Mouse (Mus musculus): ENCODE data around the gene Fah. TPM values are rescaled to one million over a fixed set of nuclear protein-coding genes. Genes with fewer than 3 reads are reported as not detected.

The Fah gene
- total RNA-seq, 1 experiment = 10.3 TPM

GRCm38 (mm10) chr7:84646256-84646655 lies 39.7 kb upstream of the Fah start:
- no peaks in the 10 kb centered on the region for H3K9me3 ChIP-seq (ENCODE audit: control insufficient read depth, insufficient read depth, low read depth, low read length)
- no peak overlapping the region for H3K27ac ChIP-seq (ENCODE audit: insufficient read depth, low read depth, low read length, poor library complexity, severe bottlenecking)
- DNase-seq (ENCODE audit: low read depth, low spot score) = no peak
- no peak overlapping the region for H3K4me3 ChIP-seq (ENCODE audit: insufficient read depth in 1 of 2, low read depth in 1 of 2, low read length in 2 of 2, poor library complexity in 1 of 2, severe bottlenecking in 1 of 2)
- no peaks in the 10 kb centered on the region for H3K4me1 ChIP-seq (ENCODE audit: control insufficient read depth in 2 of 2, insufficient read depth in 2 of 2, low read length in 2 of 2, poor library complexity in 1 of 2)
- in situ Hi-C loops (cut with MboI; ENCODE audit: low sequenced_read_pairs in 2 of 2, unreplicated experiment in 2 of 2) = no loop called here
- no peak overlapping the region for H3K9ac ChIP-seq (ENCODE audit: insufficient read depth, low read depth, low read length, poor library complexity, severe bottlenecking)
- H3K36me3 ChIP-seq (ENCODE audit: control insufficient read depth, insufficient read depth, low read length, poor library complexity, severe bottlenecking) = no peaks in the 10 kb centered on the region
- no peak for TF ChIP-seq MAFK (IDR thresholded peaks at IDR 0.05; ENCODE audit: insufficient read depth, low read depth, low read length)
- no peak for TF ChIP-seq ZC3H11A (IDR thresholded peaks at IDR 0.05; ENCODE audit: borderline replicate concordance, low read depth, low read length)
- TF ChIP-seq HCFC1 (IDR thresholded peaks at IDR 0.05; ENCODE audit: borderline replicate concordance, insufficient read depth, low read length) = no peak
- TF ChIP-seq ZNF384 (IDR thresholded peaks at IDR 0.05; ENCODE audit: low read depth, low read length) = no peak
- TF ChIP-seq CHD2 (IDR thresholded peaks at IDR 0.05; ENCODE audit: low read depth, low read length) = no peak

DNA sequence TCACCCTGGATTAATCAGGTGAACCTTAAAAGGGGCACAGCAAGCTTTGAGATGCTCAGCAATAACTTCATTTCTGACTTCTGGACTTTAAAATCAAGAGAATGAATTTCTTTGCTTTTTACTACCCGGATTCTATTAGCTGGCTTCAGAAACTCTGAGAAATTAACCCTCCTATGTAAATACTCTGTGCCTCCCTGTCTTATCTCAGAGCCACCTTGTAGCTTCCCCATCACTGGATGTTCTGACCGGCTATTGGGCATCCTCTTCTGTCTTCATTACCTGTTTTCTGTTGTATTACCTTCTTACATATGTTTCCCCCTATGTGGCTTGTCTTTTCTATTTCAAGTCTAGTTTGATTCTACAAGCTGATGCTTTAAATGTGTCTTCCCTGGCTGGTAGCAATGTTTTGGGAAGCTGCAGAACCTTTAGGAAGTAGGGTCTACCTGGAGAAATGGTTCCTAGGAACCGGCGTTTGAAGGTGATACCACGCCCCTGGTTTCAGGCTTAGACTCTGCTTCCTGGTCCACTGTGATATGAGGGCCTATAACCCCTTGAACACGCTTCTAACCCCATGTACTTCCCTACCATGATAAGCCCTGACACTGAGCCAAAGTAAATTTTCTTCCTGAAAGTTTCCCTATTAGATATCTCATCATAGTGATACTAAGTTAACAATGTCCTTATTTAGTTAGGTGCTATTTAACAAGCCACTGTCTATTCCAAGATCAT lies 36.9 kb upstream of the Fah start:
- H3K4me3 ChIP-seq (ENCODE audit: insufficient read depth in 1 of 2, low read depth in 1 of 2, low read length in 2 of 2, poor library complexity in 1 of 2, severe bottlenecking in 1 of 2) = no peak overlapping the region
- H3K9ac ChIP-seq (ENCODE audit: insufficient read depth, low read depth, low read length, poor library complexity, severe bottlenecking) = no peak overlapping the region
- TF ChIP-seq ZNF384 (IDR thresholded peaks at IDR 0.05; ENCODE audit: low read depth, low read length) (no peak), HCFC1 (IDR thresholded peaks at IDR 0.05; ENCODE audit: borderline replicate concordance, insufficient read depth, low read length) (no peak), CHD2 (IDR thresholded peaks at IDR 0.05; ENCODE audit: low read depth, low read length) (no peak), ZC3H11A (IDR thresholded peaks at IDR 0.05; ENCODE audit: borderline replicate concordance, low read depth, low read length) (no peak), MAFK (IDR thresholded peaks at IDR 0.05; ENCODE audit: insufficient read depth, low read depth, low read length) (no peak)
- in situ Hi-C loops (cut with MboI; ENCODE audit: low sequenced_read_pairs in 2 of 2, unreplicated experiment in 2 of 2) = no loop called here
- no peak overlapping the region for H3K27ac ChIP-seq (ENCODE audit: insufficient read depth, low read depth, low read length, poor library complexity, severe bottlenecking)
- H3K36me3 ChIP-seq (ENCODE audit: control insufficient read depth, insufficient read depth, low read length, poor library complexity, severe bottlenecking) = no peaks in the 10 kb centered on the region
- H3K9me3 ChIP-seq (ENCODE audit: control insufficient read depth, insufficient read depth, low read depth, low read length) = no peaks in the 10 kb centered on the region
- DNase-seq (ENCODE audit: low read depth, low spot score) = no peak
- H3K4me1 ChIP-seq (ENCODE audit: control insufficient read depth in 2 of 2, insufficient read depth in 2 of 2, low read length in 2 of 2, poor library complexity in 1 of 2) = no peaks in the 10 kb centered on the region

DNA sequence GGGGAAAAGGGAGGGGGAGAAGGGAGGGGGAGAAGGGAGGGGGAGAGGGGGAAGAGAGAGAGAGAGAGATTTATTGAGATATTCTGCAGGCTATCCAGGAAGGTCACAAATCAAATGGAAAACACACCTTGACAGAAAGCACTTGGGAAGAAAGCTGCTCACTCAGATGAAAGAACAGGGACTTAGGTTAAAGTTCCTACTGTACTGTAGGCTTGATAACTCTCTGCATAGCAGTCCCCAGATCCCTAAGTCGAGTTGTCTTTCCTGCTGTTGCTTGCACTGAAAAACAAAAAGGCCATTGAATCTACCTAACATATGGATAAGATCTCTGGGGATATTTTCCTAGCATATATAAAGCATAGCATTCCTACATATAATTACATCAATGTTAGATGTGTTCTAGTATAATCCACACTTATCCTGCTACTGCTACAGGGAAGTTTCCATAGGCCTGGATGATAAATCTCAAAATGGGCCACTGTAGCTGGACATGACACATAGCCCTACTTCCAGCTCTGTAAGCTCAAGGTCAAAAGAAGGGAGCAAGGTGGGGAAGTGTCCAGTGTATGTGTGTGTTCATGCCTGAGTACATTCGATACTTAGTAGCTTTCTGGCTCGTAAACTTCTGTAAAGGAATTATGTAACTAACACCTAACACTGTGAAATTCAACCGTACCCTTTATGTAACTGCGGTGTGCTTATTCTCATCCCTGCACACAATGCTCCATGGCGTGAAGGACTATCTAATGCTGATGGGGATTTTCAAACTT lies 35.8 kb upstream of the Fah start:
- no peaks in the 10 kb centered on the region for H3K36me3 ChIP-seq (ENCODE audit: control insufficient read depth, insufficient read depth, low read length, poor library complexity, severe bottlenecking)
- in situ Hi-C loops (cut with MboI; ENCODE audit: low sequenced_read_pairs in 2 of 2, unreplicated experiment in 2 of 2) = no loop called here
- no peak overlapping the region for H3K4me3 ChIP-seq (ENCODE audit: insufficient read depth in 1 of 2, low read depth in 1 of 2, low read length in 2 of 2, poor library complexity in 1 of 2, severe bottlenecking in 1 of 2)
- no peak overlapping the region for H3K9ac ChIP-seq (ENCODE audit: insufficient read depth, low read depth, low read length, poor library complexity, severe bottlenecking)
- no peaks in the 10 kb centered on the region for H3K4me1 ChIP-seq (ENCODE audit: control insufficient read depth in 2 of 2, insufficient read depth in 2 of 2, low read length in 2 of 2, poor library complexity in 1 of 2)
- no peak overlapping the region for H3K27ac ChIP-seq (ENCODE audit: insufficient read depth, low read depth, low read length, poor library complexity, severe bottlenecking)
- TF ChIP-seq HCFC1 (IDR thresholded peaks at IDR 0.05; ENCODE audit: borderline replicate concordance, insufficient read depth, low read length) = no peak
- no peak for TF ChIP-seq CHD2 (IDR thresholded peaks at IDR 0.05; ENCODE audit: low read depth, low read length)
- TF ChIP-seq ZC3H11A (IDR thresholded peaks at IDR 0.05; ENCODE audit: borderline replicate concordance, low read depth, low read length) = no peak
- TF ChIP-seq ZNF384 (IDR thresholded peaks at IDR 0.05; ENCODE audit: low read depth, low read length) = no peak
- TF ChIP-seq MAFK (IDR thresholded peaks at IDR 0.05; ENCODE audit: insufficient read depth, low read depth, low read length) = no peak
- DNase-seq (ENCODE audit: low read depth, low spot score) = no peak
- H3K9me3 ChIP-seq (ENCODE audit: control insufficient read depth, insufficient read depth, low read depth, low read length) = no peaks in the 10 kb centered on the region

DNA sequence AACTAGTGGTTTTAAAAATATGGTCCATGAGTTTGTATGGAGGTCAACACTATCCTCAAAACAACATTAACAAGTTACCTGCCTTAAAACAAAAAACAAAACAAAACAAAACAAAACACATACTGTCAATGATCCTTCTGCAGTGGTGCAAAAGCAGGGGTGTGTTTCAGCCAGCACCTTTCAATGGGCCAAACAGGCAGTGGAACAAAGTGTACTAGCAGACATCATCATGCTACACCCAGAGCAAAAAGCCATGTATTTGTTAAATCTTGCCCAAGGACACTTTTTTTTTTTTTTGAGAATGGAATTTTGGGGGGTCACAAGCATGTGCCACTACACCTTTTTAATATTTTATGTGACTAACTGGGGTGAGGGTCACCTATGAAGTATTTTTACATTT lies 30.4 kb upstream of the Fah start:
- Histone ChIP-seq H3K4me1 (ENCODE audit: control insufficient read depth in 2 of 2, insufficient read depth in 2 of 2, low read length in 2 of 2, poor library complexity in 1 of 2) (no peaks in the 10 kb centered on the region), H3K9me3 (ENCODE audit: control insufficient read depth, insufficient read depth, low read depth, low read length) (no peaks in the 10 kb centered on the region), H3K36me3 (ENCODE audit: control insufficient read depth, insufficient read depth, low read length, poor library complexity, severe bottlenecking) (no peaks in the 10 kb centered on the region), H3K4me3 (ENCODE audit: insufficient read depth in 1 of 2, low read depth in 1 of 2, low read length in 2 of 2, poor library complexity in 1 of 2, severe bottlenecking in 1 of 2) (no peak overlapping the region), H3K9ac (ENCODE audit: insufficient read depth, low read depth, low read length, poor library complexity, severe bottlenecking) (no peak overlapping the region), H3K27ac (ENCODE audit: insufficient read depth, low read depth, low read length, poor library complexity, severe bottlenecking) (no peak overlapping the region)
- no peak for TF ChIP-seq ZC3H11A (IDR thresholded peaks at IDR 0.05; ENCODE audit: borderline replicate concordance, low read depth, low read length)
- no peak for DNase-seq (ENCODE audit: low read depth, low spot score)
- in situ Hi-C loops (cut with MboI; ENCODE audit: low sequenced_read_pairs in 2 of 2, unreplicated experiment in 2 of 2) = no loop called here
